Mouse (Mus musculus) G1E (cell line): Measurements from ENCODE around the gene Mfsd5.

Experiments
- CTCF ChIP-seq: IDR thresholded peaks from 2 replicates; pipeline ENCODE4 v1.5.1; 2012; ENCODE audit warnings: low read depth, low read length, inconsistent platforms, mixed read lengths
- POLR2AphosphoS5 ChIP-seq: IDR thresholded peaks from 2 replicates; pipeline ENCODE4 v1.6.1; 2012; ENCODE audit warnings: low read depth, low read length, inconsistent platforms; ENCODE audit not compliant: insufficient replicate concordance

GRCm38 (mm10) chr15:102245461-102245881 is 33.8 kb upstream of the Mfsd5 start:
- TF ChIP-seq CTCF (no peak), POLR2AphosphoS5 (no peak)
